Mouse (Mus musculus): ENCODE measurements around the gene Cnot6.

The Cnot6 gene

DNA sequence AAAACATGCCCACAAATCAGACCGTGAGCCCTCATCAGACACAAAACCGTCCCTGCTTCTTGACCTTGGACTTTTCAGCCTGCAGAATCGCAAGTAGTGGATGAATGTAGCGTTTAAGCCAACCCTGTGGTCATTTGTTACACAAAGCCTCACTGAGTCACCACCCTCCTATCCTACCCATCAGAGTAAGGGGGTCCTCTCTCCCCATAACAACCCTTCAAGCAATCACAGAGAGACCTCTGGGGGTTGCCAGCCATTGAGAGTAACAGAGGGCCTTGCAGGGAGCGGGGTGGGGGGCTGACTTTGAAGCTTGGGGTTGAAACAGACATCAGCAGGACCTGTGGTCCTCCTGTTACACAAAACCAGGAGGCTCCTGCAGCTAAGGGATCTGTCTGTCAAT, 57.9 kb downstream of the Cnot6 start:
- DNase-seq (ENCODE audit: low read depth), result no peak

DNA sequence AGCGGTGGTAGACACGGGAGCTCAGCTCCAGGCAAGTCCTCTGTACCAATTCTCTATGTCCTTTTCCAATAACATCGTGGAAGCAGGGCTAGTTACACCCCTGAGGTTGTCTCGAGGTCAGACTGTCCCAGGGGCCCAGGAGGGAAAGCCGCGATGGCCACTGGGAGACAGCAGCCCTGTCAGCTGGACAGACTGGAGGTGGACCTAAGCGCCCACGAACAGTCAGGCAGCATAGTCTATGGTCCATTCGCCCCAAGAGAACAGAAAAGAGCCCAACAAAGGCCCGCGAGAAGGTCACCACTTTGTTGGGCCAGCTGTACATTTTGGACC, 59.5 kb downstream of the Cnot6 start:
- DNase-seq (ENCODE audit: low read depth), result no peak

GRCm38 (mm10) chr11:49652401-49653078, 60.0 kb downstream of the Cnot6 start:
- peak; percentile 87 for DNase-seq (ENCODE audit: low read depth)

DNA sequence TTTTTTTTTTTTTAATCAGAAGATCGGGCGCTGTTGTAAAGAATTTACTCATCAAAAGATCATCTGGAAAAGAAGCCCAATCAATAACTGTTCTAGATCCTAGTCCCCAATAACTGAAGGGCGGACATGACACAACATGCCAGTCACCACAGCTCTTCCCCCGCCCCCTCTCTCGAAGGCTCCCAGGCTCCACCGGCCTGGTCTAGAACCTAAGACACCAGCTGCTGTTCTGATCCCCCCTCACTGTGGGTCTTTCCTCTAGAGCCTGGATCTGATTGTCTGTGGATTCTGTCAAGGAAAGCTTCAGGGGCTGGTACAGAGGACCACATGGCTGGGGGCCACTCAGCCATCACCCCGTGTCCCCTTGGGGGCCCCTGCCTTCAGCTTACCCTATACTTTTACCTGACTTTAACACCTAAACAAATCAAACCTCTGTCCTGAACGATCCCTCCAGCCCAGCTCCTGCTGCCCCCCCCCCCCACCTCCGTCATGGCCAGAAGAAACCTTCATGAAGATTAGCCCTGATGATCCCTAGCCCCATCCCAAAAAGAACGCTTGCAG, 60.7 kb downstream of the Cnot6 start:
- no peak for DNase-seq (ENCODE audit: low read depth)

DNA sequence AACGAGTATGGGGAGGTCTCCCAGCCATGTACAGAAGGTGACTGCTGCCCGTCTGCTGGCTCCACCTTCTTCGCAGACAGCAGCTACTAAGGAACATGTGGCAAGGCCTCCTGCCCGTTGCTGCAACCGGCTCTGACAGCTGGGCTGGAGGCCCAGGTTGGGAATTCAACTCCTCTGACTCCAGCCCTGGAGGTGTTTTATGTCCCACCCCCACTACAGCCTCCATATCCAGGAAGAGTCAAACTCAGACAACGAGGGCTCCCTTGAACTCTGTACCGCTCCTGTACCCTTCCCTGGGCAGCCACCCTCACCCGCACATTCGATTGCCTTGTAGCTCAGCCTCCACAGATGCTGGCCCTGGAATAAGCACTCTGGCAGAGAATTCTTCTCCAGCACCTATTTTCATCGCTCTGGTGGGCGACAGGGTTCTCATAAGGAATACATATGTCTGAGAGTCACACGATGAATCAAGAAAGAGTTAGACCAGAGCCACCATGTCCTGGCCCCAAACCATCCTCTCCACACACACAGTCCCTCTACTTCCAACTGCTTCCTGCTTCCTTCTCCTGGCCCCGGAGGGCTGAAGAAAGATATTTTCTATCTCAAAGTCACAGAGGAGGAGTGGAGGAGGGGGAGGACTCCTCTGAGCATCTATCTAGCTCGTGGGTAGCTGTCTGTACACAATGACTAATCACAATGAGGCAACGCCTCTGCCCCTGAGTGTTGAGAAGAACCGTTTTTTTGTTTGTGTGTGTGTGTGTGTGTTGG, 61.3 kb downstream of the Cnot6 start:
- DNase-seq (ENCODE audit: low read depth), result peak; percentile 65

DNA sequence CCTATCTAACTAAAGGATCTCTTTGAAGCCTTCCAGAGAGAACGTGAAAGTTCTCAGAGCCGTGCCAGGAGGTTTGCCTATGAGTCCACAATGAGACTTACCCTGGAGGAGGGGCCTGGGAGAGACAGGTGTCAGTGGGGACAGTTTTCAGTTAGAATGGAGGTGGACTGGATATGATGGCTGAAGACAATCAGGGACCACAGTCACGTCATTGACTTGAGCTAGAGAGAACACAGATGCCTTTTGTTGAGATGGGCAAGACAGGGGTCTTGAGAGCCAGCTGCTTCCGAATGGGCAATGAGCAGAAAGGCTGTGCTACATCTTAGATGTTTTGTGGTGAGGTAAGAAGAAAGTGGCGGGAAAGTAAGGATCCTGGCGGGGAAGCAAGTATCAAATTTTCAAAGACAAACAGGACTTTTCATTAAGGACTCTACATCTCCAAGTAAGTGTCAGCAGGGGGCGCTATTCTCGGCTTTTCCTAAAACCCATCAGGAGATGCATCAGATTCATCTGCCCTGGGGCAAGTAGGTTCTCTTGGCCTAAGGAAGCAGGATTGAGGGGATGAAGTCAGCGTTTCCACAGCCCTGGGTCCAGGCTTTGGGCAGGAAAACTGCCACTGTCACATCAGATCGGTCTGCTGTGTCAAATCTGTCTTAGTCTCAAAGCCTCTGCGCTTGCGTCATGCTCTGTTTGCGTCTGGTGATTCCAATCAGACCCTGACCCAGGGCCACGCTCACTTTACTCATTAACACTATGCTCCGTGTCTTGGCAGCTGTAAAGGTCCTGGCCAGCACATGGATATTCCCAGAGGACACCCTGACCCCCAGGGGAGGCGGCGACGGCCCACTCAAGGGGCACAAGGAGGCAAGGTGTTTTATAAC, 62.2 kb downstream of the Cnot6 start:
- DNase-seq (ENCODE audit: low read depth), result peak; percentile 72

DNA sequence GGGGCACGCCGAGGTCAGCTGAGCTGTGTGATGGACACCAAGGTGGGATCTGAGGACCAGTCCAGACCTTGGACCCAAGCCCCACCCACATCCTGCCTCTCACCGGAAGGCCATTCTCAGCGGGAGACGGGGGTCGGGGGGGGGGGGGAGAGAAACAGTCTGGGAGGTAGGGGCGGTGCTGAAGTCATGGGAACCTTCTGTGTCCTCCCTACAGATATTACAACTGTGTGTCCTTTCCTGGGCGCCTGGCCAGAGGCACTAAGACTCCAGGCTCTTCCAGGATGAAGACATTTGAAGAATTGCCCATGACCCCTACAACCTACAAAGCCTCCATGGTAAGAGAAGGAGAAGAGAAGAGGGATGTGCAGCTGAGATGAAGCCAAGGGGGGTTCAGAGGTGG, 66.8 kb downstream of the Cnot6 start:
- DNase-seq (ENCODE audit: low read depth), result no peak

GRCm38 (mm10) chr11:49636449-49636848, 76.1 kb downstream of the Cnot6 start:
- no peak for DNase-seq (ENCODE audit: low read depth)

GRCm38 (mm10) chr11:49635671-49636070, 76.9 kb downstream of the Cnot6 start:
- no peak for DNase-seq (ENCODE audit: low read depth)

DNA sequence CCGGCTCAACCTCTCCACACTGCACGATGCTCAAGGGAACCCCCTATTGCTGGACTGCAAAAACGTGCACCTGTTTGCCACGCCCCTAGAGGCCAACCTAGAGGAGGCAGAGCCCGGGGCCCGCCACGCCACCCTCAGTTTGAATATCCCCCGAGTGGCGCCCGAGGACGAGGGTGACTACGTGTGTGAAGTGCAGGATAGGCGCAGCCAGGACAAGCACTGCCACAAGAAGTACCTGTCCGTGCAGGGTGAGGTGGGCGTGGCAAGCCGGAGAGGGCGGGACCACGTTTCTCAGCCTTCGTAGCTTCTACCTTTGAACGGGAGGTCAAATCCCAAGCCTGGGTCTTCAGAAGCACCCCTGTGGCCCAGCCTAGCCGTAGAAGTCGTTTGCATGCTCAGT, 78.4 kb downstream of the Cnot6 start:
- no peak for DNase-seq (ENCODE audit: low read depth)

DNA sequence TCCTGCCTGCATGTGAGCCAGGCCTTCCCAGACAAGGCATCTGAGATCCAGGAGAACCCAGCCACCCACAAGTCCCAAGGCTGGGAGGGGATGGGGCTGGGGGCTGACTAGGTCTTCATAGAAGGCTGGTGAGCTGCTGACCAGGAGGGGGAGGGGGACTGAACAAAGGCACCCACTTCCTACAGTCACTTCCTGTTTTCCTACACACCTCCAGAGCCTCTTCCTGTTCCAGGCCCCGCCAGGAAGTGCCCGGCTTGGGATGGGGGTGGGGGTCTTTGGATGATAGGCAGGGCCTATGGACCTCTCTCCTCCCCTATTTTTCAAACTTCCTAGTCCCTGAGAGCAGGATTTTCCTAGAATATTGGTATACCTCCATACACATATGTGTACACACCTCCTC, 80.3 kb downstream of the Cnot6 start:
- DNase-seq (ENCODE audit: low read depth), result no peak

DNA sequence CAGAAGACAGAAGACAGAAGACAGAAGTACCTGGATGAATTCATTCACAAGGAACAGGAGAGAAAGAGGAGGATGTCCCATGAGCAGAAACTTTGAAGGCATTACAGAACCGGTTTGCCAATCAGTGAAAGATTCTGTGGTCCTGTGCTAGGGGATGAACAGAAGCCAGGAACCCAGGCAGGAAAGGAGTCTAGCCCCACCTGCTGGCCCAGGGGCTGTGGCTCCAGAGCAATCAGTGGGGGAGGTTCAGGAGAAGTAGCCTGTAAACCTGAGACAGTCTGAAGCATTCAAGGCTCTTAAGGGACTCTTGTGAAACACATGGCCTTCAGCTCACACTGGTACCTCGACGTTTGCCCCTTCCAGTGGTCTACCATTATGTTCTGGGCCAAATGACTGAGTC, 81.4 kb downstream of the Cnot6 start:
- DNase-seq (ENCODE audit: low read depth), result no peak

DNA sequence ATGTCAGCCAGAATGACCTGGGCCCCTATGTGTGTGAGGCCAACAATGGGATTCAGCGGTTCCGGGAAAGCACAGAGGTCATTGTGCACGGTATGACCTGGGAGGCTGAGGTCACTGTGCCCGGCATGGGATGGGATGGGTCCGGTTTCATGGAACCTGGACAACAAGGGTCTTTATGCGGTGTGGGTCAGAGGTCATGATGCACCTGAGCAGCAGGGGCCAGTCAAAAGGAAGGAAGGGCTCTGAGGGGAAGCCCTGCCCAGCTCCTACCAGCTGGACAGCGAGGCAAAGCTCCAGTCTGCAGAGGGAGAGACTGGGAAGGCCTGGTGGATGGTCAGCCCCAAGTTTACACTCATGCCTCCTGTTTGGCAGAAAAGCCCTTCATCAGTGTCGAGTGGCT, 85.8 kb downstream of the Cnot6 start:
- no peak for DNase-seq (ENCODE audit: low read depth)

GRCm38 (mm10) chr11:49625863-49626262, 86.7 kb downstream of the Cnot6 start:
- no peak for DNase-seq (ENCODE audit: low read depth)

DNA sequence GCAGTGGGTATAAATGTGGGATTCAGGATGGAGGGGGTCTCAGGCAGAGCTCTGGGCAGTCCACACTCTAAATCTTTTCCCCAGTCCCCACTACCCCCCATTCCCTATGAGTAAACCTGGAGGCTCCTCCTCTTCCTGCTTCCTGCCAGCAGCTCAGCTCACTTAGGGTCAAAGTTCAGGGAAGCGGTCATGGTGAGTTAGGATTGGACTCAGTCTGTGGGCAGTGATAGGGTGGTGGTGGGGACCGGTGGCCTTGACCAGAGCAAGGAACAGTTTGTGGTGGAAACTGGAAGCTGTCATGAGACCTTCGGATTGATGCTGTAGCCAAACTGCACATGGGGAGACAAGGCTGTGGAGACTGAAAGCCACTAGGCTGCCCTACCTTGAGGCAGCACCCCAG, 88.4 kb downstream of the Cnot6 start:
- no peak for DNase-seq (ENCODE audit: low read depth)

- no peak for DNase-seq (ENCODE audit: low read depth)
These were observed 90.6 kb downstream of the Cnot6 start for GRCm38 (mm10) chr11:49621953-49622352.

Data from c-Kit-positive CD71-positive TER-119-negative erythroid progenitor cells, embryonic 14.5 days (primary cell).